ENCODE assay signal across 23 mouse cellular contexts in genomic region chr13:29968636-29969035, GRCm38 (mm10). TPM values are rescaled to one million over a fixed set of nuclear protein-coding genes. Genes with fewer than 3 reads are reported as not detected.
DNase-seq lines count a peak whose midpoint lies in the region; ATAC-seq and TF ChIP-seq lines count a peak whose summit lies in the region.
"Had no signal": no experiment of that assay in that cellular context is flagged by ENCODE, and none has a peak within 500 bp of the region (broad histone marks: within the 10 kb centered on the region; RNA-seq: fewer than 3 reads in every experiment).

No protein-coding gene starts in this region.

- DNase-seq in liver: peak; percentile 32
- DNase-seq in liver, postnatal 0 days: no peak
- no peak for DNase-seq in urinary bladder, postnatal 10 days (ENCODE audit: low spot score)
- no peak for DNase-seq in urinary bladder, postnatal 14 days (ENCODE audit: low spot score)
- DNase-seq: adrenal gland, adult 2 months; adrenal gland, postnatal 14 days; B cell, adult 2 months; cerebellum, adult 11-12 months; cerebellum, adult 8-10 months; cerebellum, postnatal 14 days; gastrocnemius, adult 2 months; gastrocnemius, postnatal 14 days; heart, adult 11 months had no signal

- H3K4me1 ChIP-seq in liver, postnatal 0 days (ENCODE audit: insufficient read depth): peaks cover 2% of the 10 kb centered on the region; the same call in 1 of the 2 replicates
- H3K4me1 ChIP-seq in liver, embryonic 12.5 days: peaks cover 50% of the 10 kb centered on the region
- peaks cover 27% of the 10 kb centered on the region for H3K4me1 ChIP-seq in liver, embryonic 15.5 days (replicated peaks)
- H3K4me1 ChIP-seq in kidney, embryonic 15.5 days: no peaks in the 10 kb centered on the region
- H3K4me1 ChIP-seq: hindbrain, embryonic 12.5 days; hindbrain, embryonic 15.5 days had no signal

- no peaks in the 10 kb centered on the region for H3K36me3 ChIP-seq in liver, postnatal 0 days (replicated peaks; ENCODE audit: insufficient read depth, low read length)
- H3K36me3 ChIP-seq in liver, embryonic 12.5 days: peaks cover 42% of the 10 kb centered on the region
- peaks cover 8% of the 10 kb centered on the region; the same call in 1 of the 2 replicates for H3K36me3 ChIP-seq in liver, embryonic 15.5 days (replicated peaks)
- peaks cover 24% of the 10 kb centered on the region for H3K36me3 ChIP-seq in kidney, embryonic 15.5 days
- H3K36me3 ChIP-seq: hindbrain, embryonic 15.5 days had no signal

- TF ChIP-seq CTCF in liver, postnatal 0 days (IDR thresholded peaks at IDR 0.05; ENCODE audit: low read depth): no peak

- 63% methylated on average over 7 of the region's 7 CpGs for WGBS in liver, postnatal 0 days (ENCODE audit: insufficient replicate concordance)
- WGBS in liver, embryonic 12.5 days (ENCODE audit: insufficient replicate concordance): 52% methylated on average over 7 of the region's 7 CpGs
- WGBS in liver, embryonic 15.5 days (ENCODE audit: insufficient replicate concordance): 36% methylated on average over 7 of the region's 7 CpGs
- WGBS in kidney, embryonic 15.5 days: 94% methylated on average over 7 of the region's 7 CpGs

- no peak overlapping the region for H3K4me3 ChIP-seq in liver, postnatal 0 days (ENCODE audit: low read depth, low read length)
- no peak overlapping the region for H3K4me3 ChIP-seq in liver, embryonic 12.5 days
- no peak overlapping the region for H3K4me3 ChIP-seq in liver, embryonic 15.5 days (replicated peaks)
- no peak overlapping the region for H3K4me3 ChIP-seq in kidney, embryonic 15.5 days (replicated peaks)
- H3K4me3 ChIP-seq: gastrocnemius, adult 2 months; hindbrain, embryonic 12.5 days; hindbrain, embryonic 15.5 days had no signal

- H3K9me3 ChIP-seq in liver, postnatal 0 days (ENCODE audit: low read length): no peaks in the 10 kb centered on the region
- H3K9me3 ChIP-seq in liver, embryonic 12.5 days (replicated peaks): no peaks in the 10 kb centered on the region
- H3K9me3 ChIP-seq in liver, embryonic 15.5 days (replicated peaks): no peaks in the 10 kb centered on the region
- H3K9me3 ChIP-seq in kidney, embryonic 15.5 days (replicated peaks): no peaks in the 10 kb centered on the region
- H3K9me3 ChIP-seq: G1E; hindbrain, embryonic 12.5 days; hindbrain, embryonic 15.5 days had no signal

- no peak for ATAC-seq in liver, postnatal 0 days
- ATAC-seq in liver, embryonic 12.5 days: peak; percentile 67; the same call in 1 of the 2 replicates
- peak; percentile 67 for ATAC-seq in liver, embryonic 15.5 days (ENCODE audit: insufficient read depth)
- peak; percentile 85 for ATAC-seq in megakaryocyte-erythroid progenitor cell, adult 5-6 weeks (replicated peaks; ENCODE audit: low FRiP score, low TSS enrichment, poor library complexity, severe bottlenecking)
- no peak for ATAC-seq in kidney, embryonic 15.5 days (replicated peaks; ENCODE audit: low FRiP score)
- ATAC-seq: forebrain, embryonic 16.5 days had no signal

- no peak overlapping the region for H3K27ac ChIP-seq in liver, postnatal 0 days (ENCODE audit: low read depth)
- no peak overlapping the region for H3K27ac ChIP-seq in liver, embryonic 12.5 days
- no peak overlapping the region for H3K27ac ChIP-seq in liver, embryonic 15.5 days (replicated peaks)
- H3K27ac ChIP-seq in kidney, embryonic 15.5 days: no peak overlapping the region
- H3K27ac ChIP-seq: gastrocnemius, adult 2 months; hindbrain, embryonic 12.5 days; hindbrain, embryonic 15.5 days had no signal

- TF ChIP-seq EP300 in liver, postnatal 0 days (IDR thresholded peaks at IDR 0.05; ENCODE audit: low read depth): no peak

- H3K4me2 ChIP-seq in liver, postnatal 0 days (ENCODE audit: low read depth, low read length): no peak overlapping the region
- no peak overlapping the region for H3K4me2 ChIP-seq in liver, embryonic 12.5 days
- H3K4me2 ChIP-seq in liver, embryonic 15.5 days: no peak overlapping the region
- no peak overlapping the region for H3K4me2 ChIP-seq in kidney, embryonic 15.5 days
- H3K4me2 ChIP-seq: heart, embryonic 11.5 days; hindbrain, embryonic 12.5 days; hindbrain, embryonic 15.5 days had no signal

- no peaks in the 10 kb centered on the region for H3K27me3 ChIP-seq in liver, postnatal 0 days (ENCODE audit: insufficient read depth, low read length)
- no peaks in the 10 kb centered on the region for H3K27me3 ChIP-seq in liver, embryonic 12.5 days (replicated peaks)
- H3K27me3 ChIP-seq in liver, embryonic 15.5 days: no peaks in the 10 kb centered on the region
- no peaks in the 10 kb centered on the region for H3K27me3 ChIP-seq in kidney, embryonic 15.5 days
- H3K27me3 ChIP-seq: CH12.LX; hindbrain, embryonic 12.5 days; hindbrain, embryonic 15.5 days had no signal

- no peak overlapping the region for H3K9ac ChIP-seq in liver, postnatal 0 days (replicated peaks)
- no peak overlapping the region for H3K9ac ChIP-seq in liver, embryonic 12.5 days
- no peak overlapping the region for H3K9ac ChIP-seq in liver, embryonic 15.5 days
- H3K9ac ChIP-seq in kidney, embryonic 15.5 days: no peak overlapping the region
- H3K9ac ChIP-seq: hindbrain, embryonic 12.5 days; hindbrain, embryonic 15.5 days had no signal

RNA-seq across cellular contexts. Expression of gene E2f3, which starts 17.2 kb away (rescaled TPM):
- 2.4 and 2.6 TPM in 2 replicates for polyA plus RNA-seq in liver, postnatal 0 days (2015; fragmentation: Nextera tagmentation; extraction: Ambion mirVana)
- polyA plus RNA-seq in liver, embryonic 12.5 days (2016; fragmentation: Nextera tagmentation; extraction: Ambion mirVana): 8.6 and 9.7 TPM in 2 replicates
- 3.9 and 4.0 TPM in 2 replicates for polyA plus RNA-seq in liver, embryonic 15.5 days (2015; fragmentation: Nextera tagmentation; extraction: Ambion mirVana)
- 20.6 and 22.3 TPM in 2 replicates for total RNA-seq in megakaryocyte-erythroid progenitor cell, adult 5-6 weeks (2014; fragmentation: Nextera tagmentation)
- 13.1 and 14.8 TPM in 2 replicates for total RNA-seq in megakaryocyte-erythroid progenitor cell, adult 5-6 weeks (2017)
- polyA plus RNA-seq in kidney, embryonic 15.5 days (2015; fragmentation: Nextera tagmentation; extraction: Ambion mirVana): 14.6 and 15.4 TPM in 2 replicates

Comparison
In these comparisons a context has a peak if more than half of its experiments do, and no peak if none do; other contexts are left out.
1. ATAC-seq: peak in liver, embryonic 12.5 days (single experiment), liver, embryonic 15.5 days (single experiment) and megakaryocyte-erythroid progenitor cell, adult 5-6 weeks (single experiment); none in liver, postnatal 0 days (single experiment) and kidney, embryonic 15.5 days (single experiment).